Mouse (Mus musculus): ENCODE data around the gene Usf2. TPM values are rescaled to one million over a fixed set of nuclear protein-coding genes. Genes with fewer than 3 reads are reported as not detected.
"Not testable (repeated sequence)": the region's sequence is repeated elsewhere in the genome, so short reads cannot be mapped to it uniquely, and the experiment has no call there.

The Usf2 gene
- total RNA-seq, 2 experiments from 2014 or later, result 113 to 115 TPM

GRCm38 (mm10) chr7:30935422-30936099 is 21.0 kb downstream of the Usf2 start:
- intact Hi-C loops (cut with DNase I); DNase-seq (ENCODE audit: low spot score in 2 of 2): not testable (repeated sequence)

- DNase-seq (ENCODE audit: low spot score in 2 of 2); intact Hi-C loops (cut with DNase I): not testable (repeated sequence)
These were observed 32.0 kb downstream of the Usf2 start, which contains the start of gene Hamp2 for GRCm38 (mm10) chr7:30924581-30924980. Gene Hamp2 (minus strand): TSS chr7:30924681.

DNA sequence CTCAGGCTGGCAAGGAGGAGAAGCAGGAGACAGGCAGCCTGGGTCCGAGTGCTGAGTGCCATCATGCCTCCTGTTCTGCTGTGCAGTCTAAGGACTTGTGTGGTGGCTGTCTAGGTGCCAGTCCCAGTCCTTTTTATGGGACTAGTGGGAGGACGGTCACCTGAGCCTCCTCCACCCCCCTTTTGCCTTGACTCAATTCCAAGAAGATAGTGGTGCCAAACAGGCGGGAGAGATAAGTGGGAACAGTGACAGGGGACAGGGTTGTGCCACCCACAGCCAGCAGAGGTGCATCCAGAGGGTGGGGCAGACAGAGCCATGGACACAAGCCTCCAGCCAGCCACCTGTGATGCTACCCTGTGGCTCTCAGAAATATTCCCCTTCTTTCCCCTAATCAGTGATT is 32.5 kb downstream of the Usf2 start:
- intact Hi-C loops (cut with DNase I), result no loop called here
- DNase-seq (ENCODE audit: low spot score in 2 of 2), result no peak

DNA sequence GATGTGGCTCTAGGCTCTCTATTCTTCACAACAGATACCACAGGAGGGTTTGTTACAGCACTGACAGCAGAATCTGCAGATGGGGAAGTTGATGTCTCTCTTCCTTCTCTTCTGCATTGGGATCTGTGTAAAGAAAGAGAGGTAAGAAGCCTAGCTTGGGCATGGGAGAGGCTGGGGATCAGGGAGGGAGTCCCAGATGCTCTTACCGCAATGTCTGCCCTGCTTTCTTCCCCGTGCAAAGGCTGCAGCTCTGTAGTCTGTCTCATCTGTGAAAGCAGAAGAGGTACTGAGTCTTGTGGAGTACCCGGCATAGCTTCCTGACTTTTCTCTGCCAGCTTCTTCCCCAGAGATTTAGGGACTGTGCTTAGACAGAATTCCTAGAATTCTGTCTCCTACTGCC is 34.1 kb downstream of the Usf2 start:
- DNase-seq (ENCODE audit: low spot score in 2 of 2); intact Hi-C loops (cut with DNase I): not testable (repeated sequence)

GRCm38 (mm10) chr7:30920217-30920616 is 36.4 kb downstream of the Usf2 start:
- intact Hi-C loops (cut with DNase I), result no loop called here
- no peak for DNase-seq (ENCODE audit: low spot score in 2 of 2)

- intact Hi-C loops (cut with DNase I), result no loop called here
- DNase-seq (ENCODE audit: low spot score in 2 of 2), result no peak
These were observed 39.4 kb downstream of the Usf2 start for GRCm38 (mm10) chr7:30917219-30917618.

- intact Hi-C loops (cut with DNase I), result no loop called here
- no peak for DNase-seq (ENCODE audit: low spot score in 2 of 2)
These were observed 39.9 kb downstream of the Usf2 start for GRCm38 (mm10) chr7:30916713-30917112.

GRCm38 (mm10) chr7:30914732-30915131 is 41.9 kb downstream of the Usf2 start, which contains the start of gene Mag:
Gene Mag (minus strand): TSS chr7:30914873.
- intact Hi-C loops (cut with DNase I), result no loop called here
- no peak for DNase-seq (ENCODE audit: low spot score in 2 of 2)

DNA sequence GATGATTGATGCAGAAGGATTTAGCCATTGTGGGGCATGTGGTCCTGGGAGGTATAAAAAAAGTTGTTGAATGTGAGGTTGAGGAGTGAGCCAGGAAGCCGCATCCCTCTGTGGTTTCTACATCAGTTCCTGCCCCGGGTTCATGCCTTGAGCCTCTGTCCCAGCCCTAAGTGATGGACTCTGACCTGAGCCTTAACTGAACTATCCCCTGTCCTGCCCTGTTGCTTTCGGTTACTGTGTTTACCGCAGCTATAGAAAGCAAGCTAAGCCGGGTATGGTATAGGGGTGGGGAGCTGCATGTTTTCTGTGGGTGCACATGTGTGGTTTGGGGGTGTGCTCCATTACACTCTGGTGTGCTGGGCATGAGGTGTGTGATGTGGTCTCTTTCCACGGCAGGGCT is 46.8 kb downstream of the Usf2 start:
- intact Hi-C loops (cut with DNase I), result no loop called here
- no peak for DNase-seq (ENCODE audit: low spot score in 2 of 2)

GRCm38 (mm10) chr7:30908992-30909431 is 47.6 kb downstream of the Usf2 start:
- no peak for DNase-seq (ENCODE audit: low spot score in 2 of 2)
- intact Hi-C loops (cut with DNase I), result no loop called here

DNA sequence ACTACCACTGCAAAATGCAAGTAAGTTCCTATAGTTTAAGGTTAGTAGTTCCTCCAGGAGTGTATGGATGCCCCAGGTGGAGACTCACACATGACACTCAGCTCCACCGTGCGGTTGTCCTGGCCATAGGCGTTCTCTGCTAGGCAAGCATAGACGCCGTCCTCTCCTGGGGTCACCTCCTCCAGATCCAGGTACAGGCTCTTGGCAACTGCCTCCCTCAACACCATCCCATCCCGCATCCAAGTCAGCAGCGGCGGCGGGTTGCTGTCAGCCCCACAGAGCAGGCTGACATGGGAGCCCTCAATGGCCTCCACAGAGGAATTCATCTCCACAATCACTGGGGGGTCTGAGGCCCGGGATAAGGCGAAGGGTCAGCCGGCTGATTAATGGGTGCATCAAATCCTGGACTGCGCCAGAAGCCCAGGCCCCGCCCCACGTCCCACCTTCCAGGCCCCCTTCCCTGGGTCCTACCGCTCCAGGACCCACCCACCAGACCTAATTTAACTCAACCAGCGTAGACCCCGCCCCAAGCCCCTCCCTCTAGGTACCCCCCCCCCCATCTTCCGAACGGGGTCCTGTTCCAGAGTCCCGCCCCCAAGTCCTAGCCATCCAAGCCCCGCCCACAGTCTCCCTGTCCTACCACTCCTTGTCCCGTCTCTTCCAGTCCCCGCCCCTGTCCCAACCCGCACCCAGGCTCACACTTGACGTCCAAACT is 48.2 kb downstream of the Usf2 start:
- intact Hi-C loops (cut with DNase I), result no loop called here
- DNase-seq (ENCODE audit: low spot score in 2 of 2), result no peak

DNA sequence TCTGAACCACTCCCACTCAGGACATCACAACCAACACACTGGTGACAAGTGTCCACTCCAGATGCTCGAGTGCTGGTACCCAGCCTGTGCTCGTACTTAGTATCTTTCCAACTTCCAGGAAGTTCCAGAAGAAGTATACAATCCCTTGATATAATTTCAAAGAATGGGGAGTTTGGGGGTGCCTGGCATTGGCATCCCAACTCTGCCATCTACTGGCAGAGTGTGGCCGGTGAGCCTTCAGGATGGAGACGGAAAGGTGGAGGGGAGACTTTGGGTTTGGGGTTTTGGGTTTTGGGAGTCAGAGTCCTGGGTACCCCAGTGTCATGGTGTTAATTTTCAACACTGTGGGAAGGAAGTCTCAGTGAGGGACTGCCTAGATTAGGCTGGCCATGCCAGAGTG is 52.6 kb downstream of the Usf2 start:
- intact Hi-C loops (cut with DNase I), result no loop called here
- DNase-seq (ENCODE audit: low spot score in 2 of 2), result peak; percentile 27 to 49

Other genes starting within 250 kb of the Usf2 start
- 1 to 10 TPM in 1 of 2 experiments, under 1 TPM in 1; 0.78 to 1.0 TPM for gene Atp4a, start 244.6 kb downstream of the Usf2 start, total RNA-seq (2021)
- gene Tmem147, start 227.3 kb downstream of the Usf2 start, total RNA-seq (2021), result 100 to 1,000 TPM; 137 TPM
- gene Gapdhs, start 213.1 kb downstream of the Usf2 start, total RNA-seq (2021), result not detected
- gene Sbsn, start 205.3 kb downstream of the Usf2 start, total RNA-seq (2021), result 10 to 100 TPM in 1 of 2 experiments, 1 to 10 TPM in 1; 5.5 to 10.0 TPM
- gene Dmkn, start 193.0 kb downstream of the Usf2 start, total RNA-seq (2021), result 1 to 10 TPM; 3.6 to 4.2 TPM
- gene Krtdap, start 168.9 kb downstream of the Usf2 start, total RNA-seq (2021), result not detected
- gene Ffar2, start 133.0 kb downstream of the Usf2 start, total RNA-seq (2021), result under 1 TPM in 1 of 2 experiments, not detected in 1; 0.17 TPM
- under 1 TPM in 1 of 2 experiments, not detected in 1; 0.21 TPM for gene Ffar3, start 100.6 kb downstream of the Usf2 start, total RNA-seq (2021)
- not detected for gene Ffar1, start 95.2 kb downstream of the Usf2 start, total RNA-seq (2021)
- not detected for gene Cd22, start 76.5 kb downstream of the Usf2 start, total RNA-seq (2021)
- 100 to 1,000 TPM; 112 to 195 TPM for gene Mag, start 41.9 kb downstream of the Usf2 start, total RNA-seq (2021)
- gene Hamp2, start 32.1 kb downstream of the Usf2 start, total RNA-seq (2021), result not detected
- not detected for gene Hamp, start 12.8 kb downstream of the Usf2 start, total RNA-seq (2021)
- gene Lsr, start 16.7 kb upstream of the Usf2 start, total RNA-seq (2021), result 10 to 100 TPM; 11.9 to 13.0 TPM
- gene Fam187b, start 17.0 kb upstream of the Usf2 start, total RNA-seq (2021), result under 1 TPM; 0.18 to 0.27 TPM
- gene Fxyd5, start 85.7 kb upstream of the Usf2 start, total RNA-seq (2021), result 10 to 100 TPM; 36.3 to 37.2 TPM
- 100 to 1,000 TPM; 326 to 365 TPM for gene Fxyd7, start 94.7 kb upstream of the Usf2 start, total RNA-seq (2021)
- 10 to 100 TPM; 46.1 to 47.7 TPM for gene Fxyd1, start 100.4 kb upstream of the Usf2 start, total RNA-seq (2021)
- 10 to 100 TPM; 16.2 to 17.5 TPM for gene Lgi4, start 102.5 kb upstream of the Usf2 start, total RNA-seq (2021)
- not detected for gene Fxyd3, start 119.9 kb upstream of the Usf2 start, total RNA-seq (2021)
- gene Hpn, start 158.5 kb upstream of the Usf2 start, total RNA-seq (2021), result 1 to 10 TPM; 2.0 to 3.3 TPM
- gene Scn1b, start 170.2 kb upstream of the Usf2 start, total RNA-seq (2021), result 100 to 1,000 TPM; 359 to 374 TPM
- 100 to 1,000 TPM; 111 to 121 TPM for gene Gramd1a, start 199.1 kb upstream of the Usf2 start, total RNA-seq (2021)